Mouse (Mus musculus): ENCODE measurements around the gene Ikbip. TPM values are rescaled to one million over a fixed set of nuclear protein-coding genes. Genes with fewer than 3 reads are reported as not detected.

Gene Ikbip
- total RNA-seq, 4 experiments from 2014 or later: 9.1 to 11.1 (median 10.4) TPM

Other genes with a start within 250 kb of the Ikbip start
- 1 to 10 TPM in 3 of 4 experiments, under 1 TPM in 1; 0.87 to 2.0 (median 1.7) TPM for gene Apaf1, start 170 bp upstream of the Ikbip start, total RNA-seq (2022)
- gene Slc25a3, start 41.1 kb downstream of the Ikbip start, total RNA-seq (2022): 1,000 to 10,000 TPM; 1,088 to 1,186 (median 1,135) TPM
- gene Tmpo, start 98.4 kb downstream of the Ikbip start, total RNA-seq (2022): 10 to 100 TPM; 47.8 to 71.6 (median 53.8) TPM

All from gastrocnemius, adult 8-10 months (tissue).